21 mouse cellular contexts compared by ENCODE assay signal in the genomic region with DNA sequence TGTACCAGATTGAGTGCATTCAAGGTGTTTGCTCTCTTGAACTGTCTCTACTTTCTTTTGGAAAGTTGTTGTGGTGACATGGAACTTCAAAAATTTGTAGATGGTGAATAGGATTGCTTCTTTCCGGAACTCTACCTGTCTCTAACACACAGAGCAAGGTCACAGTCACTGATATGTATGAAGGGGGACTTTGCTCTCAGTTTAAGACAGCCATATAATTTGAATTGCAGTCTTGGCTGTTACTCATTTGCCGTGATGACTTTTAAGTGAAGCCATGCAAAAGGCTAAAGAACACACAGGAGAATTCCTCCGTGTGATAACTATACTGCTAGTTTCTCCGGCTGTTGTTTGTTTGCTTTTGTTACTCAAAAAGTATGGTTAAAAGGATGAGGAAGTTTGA.
DNase-seq lines count a peak whose midpoint lies in the region; ATAC-seq and TF ChIP-seq lines count a peak whose summit lies in the region.
"Had no signal": no experiment of that assay in that cellular context is flagged by ENCODE, and none has a peak within 500 bp of the region (broad histone marks: within the 10 kb centered on the region; RNA-seq: fewer than 3 reads in every experiment).

No protein-coding gene starts in this region.

- peaks cover 6% of the 10 kb centered on the region for H3K36me3 ChIP-seq in hindbrain, embryonic 13.5 days
- H3K36me3 ChIP-seq in hindbrain, postnatal 0 days (ENCODE audit: insufficient read depth, low read length) = no peaks in the 10 kb centered on the region
- H3K36me3 ChIP-seq in CH12.LX (replicated peaks in 1 of 2; ENCODE audit: control insufficient read depth in 1 of 2, insufficient read depth in 1 of 2, low read length in 1 of 2) = no peaks in the 10 kb centered on the region
- H3K36me3 ChIP-seq in hindbrain, embryonic 14.5 days (replicated peaks; ENCODE audit: control insufficient read depth, insufficient read depth) = peaks cover 7% of the 10 kb centered on the region; the same call in 1 of the 2 replicates
- H3K36me3 ChIP-seq in limb, embryonic 15.5 days = peaks cover 4% of the 10 kb centered on the region; the same call in 1 of the 2 replicates
- H3K36me3 ChIP-seq: stomach, embryonic 15.5 days had no signal

- no peak for DNase-seq in hindbrain, postnatal 0 days (ENCODE audit: low spot score)
- no peak for DNase-seq in CH12.LX (ENCODE audit: extremely low read depth)
- no peak for DNase-seq in hindbrain, embryonic 14.5 days (ENCODE audit: low spot score)
- no peak for DNase-seq in frontal cortex, postnatal 36 days (ENCODE audit: low spot score in 2 of 2)
- no peak for DNase-seq in gastrocnemius, postnatal 10 days
- DNase-seq: adrenal gland, postnatal 10 days; cerebellum, postnatal 10 days; heart, postnatal 36 days; kidney, adult 2 months; liver; right cerebral cortex, postnatal 25 days; thymus, adult 18-20 months had no signal

- H3K79me2 ChIP-seq in CH12.LX (replicated peaks; ENCODE audit: control insufficient read depth, extremely low read depth, insufficient read depth, poor library complexity, severe bottlenecking) = no peaks in the 10 kb centered on the region

- TF ChIP-seq CTCF in hindbrain, postnatal 0 days (IDR thresholded peaks at IDR 0.05; ENCODE audit: low read depth) = no peak
- TF ChIP-seq CTCF in CH12.LX (conservative IDR thresholded peaks at IDR 0.05 in 1 of 2, IDR thresholded peaks at IDR 0.05 in 1 of 2; ENCODE audit: low read depth in 2 of 2, low read length in 2 of 2) = no peak

- in situ Hi-C loops in CH12.LX (cut with MboI; ENCODE audit: low pct_ligation_motif_present, low pct_unique_long_range_greater_than_20kb, low sequenced_read_pairs) = no loop called here

- no peak overlapping the region for H3K4me3 ChIP-seq in hindbrain, embryonic 13.5 days
- H3K4me3 ChIP-seq in hindbrain, postnatal 0 days (ENCODE audit: low read length) = no peak overlapping the region
- no peak overlapping the region for H3K4me3 ChIP-seq in CH12.LX (replicated peaks in 1 of 3; ENCODE audit: low read depth in 2 of 3, low read length in 2 of 3, poor library complexity in 1 of 3)
- H3K4me3 ChIP-seq in hindbrain, embryonic 14.5 days (replicated peaks; ENCODE audit: low read length) = no peak overlapping the region
- H3K4me3 ChIP-seq in limb, embryonic 15.5 days = no peak overlapping the region
- H3K4me3 ChIP-seq: erythroblast, embryonic 14.5 days; midbrain, embryonic 12.5 days; stomach, embryonic 15.5 days had no signal

- no peak for TF ChIP-seq POLR2A in CH12.LX (IDR thresholded peaks at IDR 0.05; ENCODE audit: low read depth, low read length)

- dilution Hi-C loops in CH12.LX (cut with MboI; ENCODE audit: extremely low pct_ligation_motif_present, extremely low pct_unique_long_range_greater_than_20kb, low sequenced_read_pairs) = no loop called here

- WGBS in hindbrain, embryonic 13.5 days = 31% methylated on average over 4 of the region's 4 CpGs
- 39% methylated on average over 4 of the region's 4 CpGs for WGBS in hindbrain, postnatal 0 days
- WGBS in hindbrain, embryonic 14.5 days = 36% methylated on average over 4 of the region's 4 CpGs
- 33% methylated on average over 4 of the region's 4 CpGs for WGBS in limb, embryonic 15.5 days

- peaks cover 59% of the 10 kb centered on the region for H3K4me1 ChIP-seq in hindbrain, embryonic 13.5 days (replicated peaks)
- H3K4me1 ChIP-seq in hindbrain, postnatal 0 days (ENCODE audit: insufficient read depth, low read length) = peaks cover 20% of the 10 kb centered on the region
- H3K4me1 ChIP-seq in CH12.LX (ENCODE audit: control insufficient read depth in 1 of 2, insufficient read depth in 2 of 2) = peaks cover 0 to 22% of the 10 kb centered on the region in 2 experiments; a peak in 2 of 4 replicates
- peaks cover 57% of the 10 kb centered on the region for H3K4me1 ChIP-seq in hindbrain, embryonic 14.5 days (replicated peaks; ENCODE audit: control insufficient read depth, insufficient read depth, low read length)
- H3K4me1 ChIP-seq in limb, embryonic 15.5 days = peaks cover 26% of the 10 kb centered on the region

- H3K9me3 ChIP-seq in hindbrain, embryonic 13.5 days = no peaks in the 10 kb centered on the region
- no peaks in the 10 kb centered on the region for H3K9me3 ChIP-seq in hindbrain, postnatal 0 days (ENCODE audit: low read length)
- H3K9me3 ChIP-seq in CH12.LX (replicated peaks; ENCODE audit: low read length) = no peaks in the 10 kb centered on the region
- H3K9me3 ChIP-seq in hindbrain, embryonic 14.5 days (ENCODE audit: control insufficient read depth, low read length) = no peaks in the 10 kb centered on the region
- H3K9me3 ChIP-seq in limb, embryonic 15.5 days = no peaks in the 10 kb centered on the region
- H3K9me3 ChIP-seq: embryonic facial prominence, embryonic 12.5 days; midbrain, embryonic 12.5 days; stomach, embryonic 15.5 days had no signal

- H3K4me2 ChIP-seq in hindbrain, embryonic 13.5 days = 0 out of 2 replicates have a peak overlapping the region, but pooled peaks have one; percentile 63
- no peak overlapping the region for H3K4me2 ChIP-seq in hindbrain, postnatal 0 days (ENCODE audit: low read depth, low read length)
- H3K4me2 ChIP-seq in CH12.LX (ENCODE audit: insufficient read depth, low read depth, poor library complexity, severe bottlenecking) = peak overlapping the region; percentile 6; the same call in 1 of the 2 replicates
- peak overlapping the region; percentile 71 for H3K4me2 ChIP-seq in hindbrain, embryonic 14.5 days (replicated peaks)
- H3K4me2 ChIP-seq in limb, embryonic 15.5 days = no peak overlapping the region

- peak overlapping the region; percentile 96 for H3K27ac ChIP-seq in hindbrain, embryonic 13.5 days
- no peak overlapping the region for H3K27ac ChIP-seq in hindbrain, postnatal 0 days
- no peak overlapping the region for H3K27ac ChIP-seq in CH12.LX (ENCODE audit: insufficient read depth, low read depth)
- H3K27ac ChIP-seq in hindbrain, embryonic 14.5 days = peak overlapping the region; percentile 96; the same call in 1 of the 2 replicates
- H3K27ac ChIP-seq in limb, embryonic 15.5 days = peak overlapping the region; percentile 13; the same call in 1 of the 2 replicates
- H3K27ac ChIP-seq: embryonic facial prominence, embryonic 12.5 days had no signal

- no peak for ATAC-seq in hindbrain, embryonic 13.5 days (ENCODE audit: low FRiP score)
- ATAC-seq in hindbrain, postnatal 0 days = no peak
- no peak for ATAC-seq in hindbrain, embryonic 14.5 days (ENCODE audit: low FRiP score)
- no peak for ATAC-seq in limb, embryonic 15.5 days (ENCODE audit: insufficient number of reproducible peaks, low FRiP score, low TSS enrichment, low read depth)
- ATAC-seq: activated CD4-positive, CD25-positive, alpha-beta regulatory T cell, adult 4 months; lung, postnatal 0 days had no signal

- H3K9ac ChIP-seq in hindbrain, embryonic 13.5 days = no peak overlapping the region
- H3K9ac ChIP-seq in hindbrain, postnatal 0 days (replicated peaks; ENCODE audit: low read length) = no peak overlapping the region
- H3K9ac ChIP-seq in CH12.LX (ENCODE audit: insufficient read depth, low read depth) = no peak overlapping the region
- no peak overlapping the region for H3K9ac ChIP-seq in hindbrain, embryonic 14.5 days
- H3K9ac ChIP-seq in limb, embryonic 15.5 days = no peak overlapping the region
- H3K9ac ChIP-seq: embryonic facial prominence, embryonic 12.5 days; midbrain, embryonic 12.5 days; stomach, embryonic 15.5 days had no signal

- TF ChIP-seq RAD21 in CH12.LX (IDR thresholded peaks at IDR 0.05; ENCODE audit: low read depth, low read length) = no peak

- no peak for TF ChIP-seq EP300 in CH12.LX (IDR thresholded peaks at IDR 0.05; ENCODE audit: low read length)

- no peaks in the 10 kb centered on the region for H3K27me3 ChIP-seq in hindbrain, embryonic 13.5 days
- no peaks in the 10 kb centered on the region for H3K27me3 ChIP-seq in hindbrain, postnatal 0 days (ENCODE audit: insufficient read depth, low read length)
- no peaks in the 10 kb centered on the region for H3K27me3 ChIP-seq in CH12.LX (replicated peaks)
- H3K27me3 ChIP-seq in hindbrain, embryonic 14.5 days (ENCODE audit: control insufficient read depth, insufficient read depth, low read length) = no peaks in the 10 kb centered on the region
- H3K27me3 ChIP-seq in limb, embryonic 15.5 days = no peaks in the 10 kb centered on the region
- H3K27me3 ChIP-seq: embryonic facial prominence, embryonic 12.5 days; Patski; stomach, embryonic 15.5 days had no signal

TF ChIP-seq in CH12.LX, 34 proteins besides CTCF, POLR2A, EP300 and RAD21:
- TF ChIP-seq NELFE (IDR thresholded peaks at IDR 0.05; ENCODE audit: low read depth, low read length) (no peak), IRF4 (IDR thresholded peaks at IDR 0.05; ENCODE audit: low read depth, low read length) (no peak)

Comparison
In these comparisons a context has a peak if more than half of its experiments do, and no peak if none do; other contexts are left out.
1. H3K27ac ChIP-seq: peak in hindbrain, embryonic 13.5 days (single experiment), hindbrain, embryonic 14.5 days (single experiment) and limb, embryonic 15.5 days (single experiment); none in hindbrain, postnatal 0 days (single experiment) and CH12.LX (single experiment).
2. H3K4me2 ChIP-seq: peak in hindbrain, embryonic 13.5 days (single experiment), CH12.LX (single experiment) and hindbrain, embryonic 14.5 days (single experiment); none in hindbrain, postnatal 0 days (single experiment) and limb, embryonic 15.5 days (single experiment).